Mouse (Mus musculus) CH12.LX (cell line): ENCODE data around the gene Prdx6b. TPM values are rescaled to one million over a fixed set of nuclear protein-coding genes. Genes with fewer than 3 reads are reported as not detected.

Experiments used
- DNase-seq: peaks from one replicate; pipeline ENCODE4 v3.0.0-alpha.2; 2013; ENCODE audit errors: extremely low read depth
- H3K27ac ChIP-seq: 2 replicates; pipeline ENCODE4 v1.5.1; 2012; ENCODE audit warnings: low read depth, mild to moderate bottlenecking, control low read depth, moderate library complexity; ENCODE audit not compliant: insufficient read depth
- H3K27me3 ChIP-seq: replicated peaks from 2 replicates; pipeline ENCODE3; 2012; ENCODE audit warnings: inconsistent platforms
- H3K36me3 ChIP-seq, 2 experiments: replicated peaks in 1 of 2; 2 replicates each; pipeline versions ENCODE3 to v1.6.1; 2012; ENCODE audit warnings: inconsistent platforms in 1 of 2, low read length in 1 of 2, mild to moderate bottlenecking in 1 of 2, mixed read lengths in 1 of 2, moderate library complexity in 1 of 2; ENCODE audit not compliant: control insufficient read depth in 1 of 2, insufficient read depth in 1 of 2
- H3K4me1 ChIP-seq, 2 experiments: 2 replicates each; pipeline ENCODE4 v1.6.1; 2012; ENCODE audit warnings: inconsistent platforms in 1 of 2, moderate library complexity in 1 of 2; ENCODE audit not compliant: insufficient read depth in 2 of 2, control insufficient read depth in 1 of 2
- H3K4me2 ChIP-seq: 2 replicates; pipeline ENCODE4 v1.6.1; 2012; ENCODE audit warnings: low read depth, mild to moderate bottlenecking, control low read depth; ENCODE audit not compliant: poor library complexity, insufficient read depth, severe bottlenecking
- H3K4me3 ChIP-seq, 3 experiments: fragments of 150-350 bp in 1 of 3; sonication (generic) in 1 of 3; replicated peaks in 1 of 3; 2 replicates each; pipeline versions ENCODE3 to v1.5.1; 2011 to 2012; ENCODE audit warnings: low read depth in 2 of 3, low read length in 2 of 3, mild to moderate bottlenecking in 2 of 3, moderate library complexity in 2 of 3, control low read depth in 1 of 3, improper control_type of control experiment in 1 of 3, inconsistent platforms in 1 of 3, mixed read lengths in 1 of 3; ENCODE audit not compliant: poor library complexity in 1 of 3
- H3K79me2 ChIP-seq: replicated peaks from 2 replicates; pipeline ENCODE4 v1.6.1; 2012; ENCODE audit warnings: mild to moderate bottlenecking, moderate library complexity; ENCODE audit not compliant: control insufficient read depth, poor library complexity, insufficient read depth, severe bottlenecking; ENCODE audit errors: extremely low read depth
- H3K9ac ChIP-seq: 2 replicates; pipeline ENCODE4 v1.6.1; 2012; ENCODE audit warnings: low read depth, mild to moderate bottlenecking, control low read depth, moderate library complexity; ENCODE audit not compliant: insufficient read depth
- H3K9me3 ChIP-seq: replicated peaks from 2 replicates; pipeline ENCODE3; 2012; ENCODE audit warnings: low read length, inconsistent platforms, mixed read lengths
- CHD1 ChIP-seq: IDR thresholded peaks from 2 replicates; pipeline ENCODE4 v1.6.1; 2012; ENCODE audit warnings: low read depth, low read length, improper control_type of control experiment, inconsistent platforms
- CTCF ChIP-seq, 2 experiments: IDR thresholded peaks in 1 of 2; conservative IDR thresholded peaks in 1 of 2; 2 replicates each; pipeline ENCODE4 v1.5.1; 2011 to 2012; ENCODE audit warnings: low read depth in 2 of 2, low read length in 2 of 2, improper control_type of control experiment in 1 of 2, inconsistent platforms in 1 of 2, mild to moderate bottlenecking in 1 of 2, moderate library complexity in 1 of 2
- ELF1 ChIP-seq: IDR thresholded peaks from 2 replicates; pipeline ENCODE4 v1.6.1; 2014; ENCODE audit warnings: low read depth, mild to moderate bottlenecking, inconsistent platforms, low read length, improper control_type of control experiment
- EP300 ChIP-seq: IDR thresholded peaks from 2 replicates; pipeline ENCODE4 v1.6.1; 2011; ENCODE audit warnings: low read length, improper control_type of control experiment
- IRF4 ChIP-seq: IDR thresholded peaks from 2 replicates; pipeline ENCODE4 v1.6.1; 2014; ENCODE audit warnings: low read depth, mild to moderate bottlenecking, inconsistent platforms, low read length, improper control_type of control experiment
- JUND ChIP-seq: conservative IDR thresholded peaks from 2 replicates; pipeline ENCODE4 v1.6.1; 2011; ENCODE audit warnings: low read depth, low read length, improper control_type of control experiment
- MAFK ChIP-seq: IDR thresholded peaks from 2 replicates; pipeline ENCODE4 v1.6.1; 2011; ENCODE audit warnings: low read length, improper control_type of control experiment; ENCODE audit not compliant: insufficient replicate concordance
- MAX ChIP-seq: IDR thresholded peaks from 2 replicates; pipeline ENCODE4 v1.6.1; 2011; ENCODE audit warnings: low read length, improper control_type of control experiment
- MAZ ChIP-seq: IDR thresholded peaks from 2 replicates; pipeline ENCODE4 v1.6.1; 2012; ENCODE audit warnings: low read depth, mild to moderate bottlenecking, inconsistent platforms, low read length, improper control_type of control experiment, moderate library complexity
- MXI1 ChIP-seq: IDR thresholded peaks from 2 replicates; pipeline ENCODE4 v1.6.1; 2011; ENCODE audit warnings: mild to moderate bottlenecking, low read depth, low read length, improper control_type of control experiment
- RAD21 ChIP-seq: IDR thresholded peaks from 2 replicates; pipeline ENCODE4 v1.6.1; 2011; ENCODE audit warnings: low read depth, mild to moderate bottlenecking, low read length, improper control_type of control experiment, moderate library complexity
- SIN3A ChIP-seq: IDR thresholded peaks from 2 replicates; pipeline ENCODE4 v1.6.1; 2012; ENCODE audit warnings: low read length, improper control_type of control experiment, inconsistent platforms
- TBP ChIP-seq: conservative IDR thresholded peaks from 2 replicates; pipeline ENCODE4 v1.6.1; 2011; ENCODE audit warnings: low read depth, low read length, improper control_type of control experiment
- TCF12 ChIP-seq: IDR thresholded peaks from 2 replicates; pipeline ENCODE4 v1.6.1; 2014; ENCODE audit warnings: low read depth, mild to moderate bottlenecking, inconsistent platforms, low read length, improper control_type of control experiment
- UBTF ChIP-seq: IDR thresholded peaks from 2 replicates; pipeline ENCODE4 v1.6.1; 2012; ENCODE audit warnings: low read depth, mild to moderate bottlenecking, inconsistent platforms, low read length, improper control_type of control experiment, moderate library complexity
- USF1 ChIP-seq: IDR thresholded peaks from 2 replicates; pipeline ENCODE4 v1.6.1; 2014; ENCODE audit warnings: low read depth, mild to moderate bottlenecking, inconsistent platforms, low read length, improper control_type of control experiment
- ZMIZ1 ChIP-seq: IDR thresholded peaks from 2 replicates; pipeline ENCODE4 v1.6.1; 2012; ENCODE audit warnings: low read depth, mild to moderate bottlenecking, inconsistent platforms, low read length, improper control_type of control experiment
- dilution Hi-C: fragments of 300-500 bp; cut with MboI; formaldehyde crosslinking; loops from 2 replicates; pipeline ENCODE4 v1.14.3; 2020; ENCODE audit warnings: low sequenced_read_pairs; ENCODE audit not compliant: extremely low pct_unique_long_range_greater_than_20kb, extremely low pct_ligation_motif_present
- in situ Hi-C: fragments of 300-500 bp; cut with MboI; formaldehyde crosslinking; loops from 3 replicates; pipeline ENCODE4 v1.14.3; 2019; ENCODE audit warnings: low sequenced_read_pairs, low pct_ligation_motif_present, low pct_unique_long_range_greater_than_20kb, mixed read lengths
- polyA plus RNA-seq: library from polyadenylated mRNA; unstranded; fragments of >175 nt; gene quantifications from 2 replicates; pipeline ENCODE4 v1.2.1, GENCODE M21; 2012; ENCODE audit warnings: low read depth; ENCODE audit not compliant: insufficient read length
- total RNA-seq, 2 experiments: library from RNA; depleted of rRNA; stranded (reverse); fragments of 300-350 nt in 1 of 2; fragments of >200 nt in 1 of 2; gene quantifications; 2 replicates each; pipeline ENCODE4 v1.2.3; 2012 to 2014

Gene Prdx6b
- total and polyA plus RNA-seq, 3 experiments = not detected

GRCm38 (mm10) chr2:80314201-80314600 lies 21.9 kb downstream of the Prdx6b start:
- in situ Hi-C loops (no loop called here), dilution Hi-C loops (no loop called here)
- Histone ChIP-seq H3K4me2 (peak overlapping the region; percentile 78), H3K27me3 (no peaks in the 10 kb centered on the region), H3K79me2 (peaks cover 13% of the 10 kb centered on the region), H3K36me3 (peaks cover 4 to 9% of the 10 kb centered on the region in 2 experiments), H3K4me1 (peaks cover 0 to 30% of the 10 kb centered on the region in 2 experiments; a peak in 2 of 4 replicates), H3K4me3 (peak overlapping the region in 2 of 3 experiments; percentile 51 to 88), H3K27ac (no peak overlapping the region; the same call in 1 of the 2 replicates), H3K9ac (peak overlapping the region; percentile 94), H3K9me3 (no peaks in the 10 kb centered on the region)
- peak; percentile 10 for DNase-seq
- no peak for TF ChIP-seq RAD21
- 0 out of 2 replicates have a peak, but pooled peaks have one; percentile 33 for TF ChIP-seq TCF12
- TF ChIP-seq CHD1 = peak; percentile 38; the same call in 1 of the 2 replicates
- no peak for TF ChIP-seq UBTF
- TF ChIP-seq JUND = peak; percentile 7; the same call in 1 of the 2 replicates
- TF ChIP-seq MAZ = 0 out of 2 replicates have a peak, but pooled peaks have one; percentile 46
- TF ChIP-seq ZMIZ1 = 0 out of 2 replicates have a peak, but pooled peaks have one; percentile 35
- 0 out of 2 replicates have a peak, but pooled peaks have one; percentile 27 for TF ChIP-seq MXI1

GRCm38 (mm10) chr2:80314854-80315241 lies 22.6 kb downstream of the Prdx6b start:
- Histone ChIP-seq H3K4me1 (peaks cover 0 to 36% of the 10 kb centered on the region in 2 experiments; a peak in 2 of 4 replicates), H3K4me2 (peak overlapping the region; percentile 96), H3K27me3 (no peaks in the 10 kb centered on the region), H3K4me3 (peak overlapping the region; percentile 39 to 88 (median 51)), H3K79me2 (peaks cover 13% of the 10 kb centered on the region), H3K36me3 (peaks cover 5 to 13% of the 10 kb centered on the region in 2 experiments), H3K9me3 (no peaks in the 10 kb centered on the region), H3K9ac (peak overlapping the region; percentile 94), H3K27ac (peak overlapping the region; percentile 44; the same call in 1 of the 2 replicates)
- dilution Hi-C loops = no loop called here
- DNase-seq = peak; percentile 73
- in situ Hi-C loops = no loop called here
- TF ChIP-seq TBP = no peak; the same call in 1 of the 2 replicates
- TF ChIP-seq JUND = no peak
- TF ChIP-seq IRF4 = peak; percentile 49; the same call in 1 of the 2 replicates
- TF ChIP-seq CHD1 = peak; percentile 43; the same call in 1 of the 2 replicates
- 0 out of 2 replicates have a peak, but pooled peaks have one; percentile 14 for TF ChIP-seq EP300
- TF ChIP-seq MAFK = no peak
- TF ChIP-seq SIN3A = peak; percentile 86
- TF ChIP-seq MAX = peak; percentile 53; the same call in 1 of the 2 replicates
- TF ChIP-seq ELF1 = peak; percentile 43; the same call in 1 of the 2 replicates
- no peak for TF ChIP-seq RAD21
- no peak for TF ChIP-seq CTCF (conservative IDR thresholded peaks at IDR 0.05 in 1 of 2, IDR thresholded peaks at IDR 0.05 in 1 of 2; ENCODE audit: low read depth in 2 of 2, low read length in 2 of 2)
- no peak for TF ChIP-seq USF1
- TF ChIP-seq UBTF = no peak
